Mouse (Mus musculus) ES-E14 (cell line): ENCODE results near the gene Cd81. TPM values are rescaled to one million over a fixed set of nuclear protein-coding genes. Genes with fewer than 3 reads are reported as not detected.

Experiments used
- DNase-seq: peaks from one replicate; pipeline ENCODE4 v3.0.0-alpha.2; 2013; ENCODE audit warnings: low read depth, low spot score
- H3K27ac ChIP-seq: 2 replicates; pipeline ENCODE4 v1.5.1; 2012; ENCODE audit warnings: low read depth, mild to moderate bottlenecking, low read length, moderate library complexity, mixed read lengths; ENCODE audit not compliant: poor library complexity, insufficient read depth, severe bottlenecking
- H3K36me3 ChIP-seq: 2 replicates; pipeline ENCODE4 v1.6.1; 2012; ENCODE audit warnings: mild to moderate bottlenecking, low read length, moderate library complexity, mixed read lengths; ENCODE audit not compliant: control insufficient read depth, poor library complexity, insufficient read depth, severe bottlenecking
- H3K4me1 ChIP-seq, 2 experiments: fragments of 150-350 bp in 1 of 2; sonication (generic) in 1 of 2; 2 replicates each; pipeline ENCODE4 v1.6.1; 2012; ENCODE audit warnings: low read length in 2 of 2, mild to moderate bottlenecking in 1 of 2, mixed read lengths in 1 of 2; ENCODE audit not compliant: control insufficient read depth in 2 of 2, insufficient read depth in 2 of 2, poor library complexity in 1 of 2
- H3K4me3 ChIP-seq, 2 experiments: fragments of 150-350 bp in 1 of 2; sonication (generic) in 1 of 2; 2 replicates each; pipeline ENCODE4 v1.5.1; 2012; ENCODE audit warnings: low read length in 2 of 2, low read depth in 1 of 2, mild to moderate bottlenecking in 1 of 2, mixed read lengths in 1 of 2; ENCODE audit not compliant: insufficient read depth in 1 of 2, poor library complexity in 1 of 2, severe bottlenecking in 1 of 2
- H3K9ac ChIP-seq: 2 replicates; pipeline ENCODE4 v1.6.1; 2012; ENCODE audit warnings: low read depth, mild to moderate bottlenecking, low read length, mixed read lengths; ENCODE audit not compliant: poor library complexity, insufficient read depth, severe bottlenecking
- H3K9me3 ChIP-seq: fragments of 150-350 bp; sonication (generic); 2 replicates; pipeline ENCODE4 v1.6.1; 2012; ENCODE audit warnings: low read depth, mild to moderate bottlenecking, low read length; ENCODE audit not compliant: control insufficient read depth, insufficient read depth
- CHD2 ChIP-seq: IDR thresholded peaks from 2 replicates; pipeline ENCODE4 v1.6.1; 2014; ENCODE audit warnings: mild to moderate bottlenecking, low read depth, low read length, inconsistent platforms
- HCFC1 ChIP-seq: IDR thresholded peaks from 2 replicates; pipeline ENCODE4 v1.6.1; 2012; ENCODE audit warnings: low read length, inconsistent platforms, borderline replicate concordance; ENCODE audit not compliant: insufficient read depth
- MAFK ChIP-seq: IDR thresholded peaks from 2 replicates; pipeline ENCODE4 v1.6.1; 2014; ENCODE audit warnings: mild to moderate bottlenecking, low read depth, low read length, inconsistent platforms; ENCODE audit not compliant: insufficient read depth
- ZC3H11A ChIP-seq: IDR thresholded peaks from 2 replicates; pipeline ENCODE4 v1.6.1; 2012; ENCODE audit warnings: low read depth, mild to moderate bottlenecking, inconsistent platforms, low read length, borderline replicate concordance
- ZNF384 ChIP-seq: IDR thresholded peaks from 2 replicates; pipeline ENCODE4 v1.6.1; 2012; ENCODE audit warnings: low read depth, low read length, inconsistent platforms
- in situ Hi-C, 2 experiments: fragments of 600-800 bp; cut with MboI; formaldehyde crosslinking; loops; one replicate each; pipeline ENCODE4 v1.15.1; 2025; ENCODE audit warnings: low sequenced_read_pairs in 2 of 2, inconsistent platforms in 1 of 2; ENCODE audit not compliant: unreplicated experiment in 2 of 2
- total RNA-seq: library from RNA; depleted of rRNA; stranded (reverse); fragments of 300-350 nt; gene quantifications from 2 replicates; pipeline ENCODE4 v1.2.3, GENCODE M21; 2012

Gene Cd81
- total RNA-seq, 1 experiment, result 403 TPM

DNA sequence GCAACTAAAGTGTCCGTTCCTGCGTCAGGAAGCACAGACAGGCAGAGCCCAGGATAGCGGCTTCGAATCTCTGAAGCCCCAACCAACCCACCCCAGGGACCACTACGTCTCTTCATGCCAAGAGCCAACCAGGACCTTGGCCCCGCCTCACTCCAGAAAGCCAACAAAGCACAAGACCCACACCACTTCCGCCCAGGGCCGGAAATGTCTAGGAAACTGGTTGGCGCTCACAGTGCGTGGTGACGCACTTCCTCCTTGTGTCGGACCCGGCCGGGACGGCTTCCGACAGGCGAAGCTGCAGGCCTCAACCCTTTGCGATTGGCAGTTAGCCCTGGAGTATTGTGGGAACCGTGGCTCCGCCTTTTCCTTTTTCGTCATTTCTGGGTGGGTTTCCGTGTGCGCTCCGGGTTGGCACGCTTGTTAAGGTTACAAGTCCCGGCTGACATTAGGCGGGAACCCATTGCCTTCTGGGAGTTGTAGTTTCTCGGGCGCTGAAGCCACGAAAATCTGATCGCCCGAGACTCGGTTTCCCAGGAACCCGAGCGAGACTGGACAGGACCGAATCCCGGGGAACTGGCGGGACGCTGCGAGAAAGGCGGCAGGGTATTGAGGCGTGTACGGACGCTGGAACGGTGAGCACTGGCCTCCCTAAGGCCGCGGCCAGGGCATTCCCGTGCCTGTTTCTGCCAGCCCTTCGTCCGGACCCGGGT is 16.5 kb downstream of the Cd81 start, which contains the start of gene Tssc4:
Gene Tssc4 (plus strand): TSS at position 368 of the 710 bp plus-strand sequence.
- in situ Hi-C loops, result no loop called here
- peak within 1 kb of the TSS; percentile 75 to 76 for H3K4me3 ChIP-seq
- H3K4me1 ChIP-seq, result peaks cover 0 to 15% of the 10 kb centered on the region in 2 experiments; a peak in 1 of 4 replicates
- TF ChIP-seq HCFC1 (peak; percentile 98), MAFK (no peak), ZC3H11A (no peak), ZNF384 (no peak), CHD2 (peak; percentile 90; the same call in 1 of the 2 replicates)
- peak within 1 kb of the TSS; percentile 89 for H3K27ac ChIP-seq
- peaks cover 45% of the 10 kb centered on the region for H3K36me3 ChIP-seq
- H3K9me3 ChIP-seq, result no peaks in the 10 kb centered on the region
- peak within 1 kb of the TSS; percentile 83 for H3K9ac ChIP-seq
- peak; percentile 100 for DNase-seq

GRCm38 (mm10) chr7:143069751-143070400 is 17.3 kb downstream of the Cd81 start:
- peaks cover 0 to 15% of the 10 kb centered on the region in 2 experiments; a peak in 1 of 4 replicates for H3K4me1 ChIP-seq
- H3K4me3 ChIP-seq, result peak overlapping the region; percentile 75 to 76
- TF ChIP-seq ZC3H11A, result no peak
- TF ChIP-seq MAFK, result no peak
- no peak for TF ChIP-seq HCFC1
- no peak for TF ChIP-seq ZNF384
- TF ChIP-seq CHD2, result no peak
- H3K36me3 ChIP-seq, result peaks cover 37% of the 10 kb centered on the region
- H3K9ac ChIP-seq, result peak overlapping the region; percentile 83
- in situ Hi-C loops, result no loop called here
- no peaks in the 10 kb centered on the region for H3K9me3 ChIP-seq
- peak overlapping the region; percentile 0; the same call in 1 of the 2 replicates for H3K27ac ChIP-seq
- DNase-seq, result no peak

GRCm38 (mm10) chr7:143070506-143071070 is 18.0 kb downstream of the Cd81 start:
- Histone ChIP-seq H3K4me3 (peak overlapping the region; percentile 75 to 76), H3K27ac (no peak overlapping the region), H3K9ac (peak overlapping the region; percentile 83), H3K36me3 (peaks cover 30% of the 10 kb centered on the region), H3K4me1 (peaks cover 0 to 15% of the 10 kb centered on the region in 2 experiments; a peak in 1 of 4 replicates), H3K9me3 (no peaks in the 10 kb centered on the region)
- TF ChIP-seq ZC3H11A, result no peak
- no peak for DNase-seq
- in situ Hi-C loops, result no loop called here

- peaks cover 11% of the 10 kb centered on the region; the same call in 1 of the 2 replicates for H3K36me3 ChIP-seq
- no peak for DNase-seq
- H3K4me3 ChIP-seq, result no peak overlapping the region
- no peaks in the 10 kb centered on the region for H3K9me3 ChIP-seq
- peaks cover 0 to 13% of the 10 kb centered on the region in 2 experiments; a peak in 1 of 4 replicates for H3K4me1 ChIP-seq
- no peak for TF ChIP-seq ZC3H11A
- TF ChIP-seq MAFK, result no peak
- no peak for TF ChIP-seq HCFC1
- TF ChIP-seq ZNF384, result no peak
- no peak for TF ChIP-seq CHD2
- no peak overlapping the region for H3K27ac ChIP-seq
- H3K9ac ChIP-seq, result no peak overlapping the region
- in situ Hi-C loops, result no loop called here
These were observed 20.1 kb downstream of the Cd81 start for GRCm38 (mm10) chr7:143072605-143073004.
